Mouse (Mus musculus): ENCODE data around the gene Sox5. TPM values are rescaled to one million over a fixed set of nuclear protein-coding genes. Genes with fewer than 3 reads are reported as not detected.

Gene Sox5
- total RNA-seq, 2 experiments from 2014 or later = 3.8 to 9.1 TPM

DNA sequence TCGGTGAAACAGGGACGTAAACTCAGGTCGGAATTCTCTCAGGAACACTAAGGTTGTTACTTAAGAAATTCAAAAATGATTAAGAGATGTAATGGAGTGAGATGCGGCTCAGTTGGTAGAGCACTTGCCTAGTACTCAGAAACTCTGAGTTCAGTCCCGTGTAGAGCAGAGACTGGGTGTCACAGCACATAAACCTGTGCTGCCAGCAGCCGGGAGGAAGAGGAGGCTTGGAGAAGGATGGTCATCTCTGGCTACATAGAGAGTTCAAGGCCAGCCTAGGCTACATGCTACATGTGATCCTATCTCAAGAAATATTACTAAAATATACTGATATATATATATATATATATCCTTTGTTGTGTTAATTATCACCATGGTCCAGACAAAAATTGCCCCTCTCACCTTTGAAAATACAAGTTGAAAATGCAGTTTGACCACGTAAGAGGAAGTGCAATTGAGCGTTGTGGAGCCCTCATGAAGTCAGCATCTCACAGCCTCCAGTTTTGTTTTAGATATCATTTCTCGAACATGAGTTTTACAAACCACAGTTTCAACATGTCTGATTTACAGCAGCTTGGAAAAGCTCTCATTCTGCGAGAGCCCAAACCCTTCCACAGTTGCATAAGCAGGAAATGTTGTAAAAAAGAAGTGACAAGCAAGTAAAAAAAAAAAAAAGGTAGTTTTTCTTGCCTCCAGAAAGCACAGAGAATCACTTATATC, 50.4 kb downstream of the Sox5 start:
- no peak for ATAC-seq (replicated peaks; ENCODE audit: low FRiP score, low TSS enrichment, poor library complexity, severe bottlenecking)

DNA sequence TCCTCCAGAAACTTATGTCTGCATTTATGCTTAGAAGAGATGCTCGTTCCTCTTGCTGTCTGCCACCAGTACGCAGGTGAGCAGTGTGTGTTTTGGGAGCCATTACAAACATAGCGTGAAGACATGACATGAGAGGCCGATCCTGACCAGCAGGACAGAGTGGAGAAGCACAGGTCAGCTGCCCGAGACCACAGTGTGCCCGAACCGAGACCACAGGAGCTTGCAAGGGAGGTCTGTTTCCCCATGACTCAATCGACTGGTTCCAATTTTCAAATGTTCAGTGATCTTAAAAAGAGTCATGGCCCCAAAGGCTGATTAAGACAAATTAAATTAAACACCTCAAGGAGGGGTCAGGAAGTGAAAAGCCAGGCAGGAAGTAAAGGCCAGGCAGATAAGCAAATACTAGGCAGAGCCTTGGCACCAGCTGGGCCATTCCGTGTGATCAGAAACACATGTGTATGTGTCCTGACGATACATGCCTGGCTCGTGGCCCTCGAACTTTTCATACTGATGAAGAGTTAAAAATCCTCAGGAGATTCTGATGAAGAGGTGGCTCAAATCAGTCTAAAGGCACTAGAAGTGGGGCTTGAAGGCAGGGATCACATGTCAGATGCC, 58.1 kb downstream of the Sox5 start:
- peak; percentile 69 for ATAC-seq (replicated peaks; ENCODE audit: low FRiP score, low TSS enrichment, poor library complexity, severe bottlenecking)

DNA sequence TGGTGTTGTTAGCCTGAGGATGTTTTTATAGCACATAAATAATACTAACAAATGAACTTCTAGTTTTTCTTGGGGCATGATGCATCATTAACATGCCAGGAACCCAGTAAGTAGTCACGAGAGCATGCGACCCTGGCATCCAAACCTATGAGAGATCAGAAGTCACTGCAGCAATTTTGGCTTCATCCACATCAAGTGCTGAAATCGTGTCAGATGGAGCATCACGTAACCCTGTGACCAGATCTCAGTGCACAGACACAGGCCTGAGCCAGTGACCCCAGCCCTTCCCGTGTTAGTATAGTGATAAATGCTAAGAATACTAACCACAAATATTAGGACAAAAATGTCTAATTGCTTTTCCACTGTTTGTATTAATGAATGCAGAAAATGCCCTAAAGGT, 58.8 kb downstream of the Sox5 start:
- no peak for ATAC-seq (replicated peaks; ENCODE audit: low FRiP score, low TSS enrichment, poor library complexity, severe bottlenecking)

DNA sequence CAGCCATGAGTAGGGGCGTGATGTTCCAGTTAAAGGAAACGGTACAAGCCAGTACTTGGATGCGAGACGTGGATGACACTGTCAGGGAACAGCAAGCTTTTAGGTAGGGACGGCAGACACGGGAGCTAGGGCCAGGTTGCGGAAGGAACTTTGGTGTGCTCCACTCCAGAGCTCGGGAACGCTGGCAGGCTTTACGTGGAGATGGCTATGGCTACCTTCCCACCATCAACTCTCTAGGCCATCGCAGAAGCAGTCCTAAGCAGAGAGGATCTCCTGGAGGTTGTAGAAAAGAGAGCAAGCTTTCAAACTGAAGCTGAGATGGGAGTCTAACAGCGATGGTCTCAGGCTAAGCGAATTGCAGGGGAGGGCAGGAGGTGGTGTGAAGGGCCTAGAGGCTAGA, 60.9 kb downstream of the Sox5 start:
- no peak for ATAC-seq (replicated peaks; ENCODE audit: low FRiP score, low TSS enrichment, poor library complexity, severe bottlenecking)

DNA sequence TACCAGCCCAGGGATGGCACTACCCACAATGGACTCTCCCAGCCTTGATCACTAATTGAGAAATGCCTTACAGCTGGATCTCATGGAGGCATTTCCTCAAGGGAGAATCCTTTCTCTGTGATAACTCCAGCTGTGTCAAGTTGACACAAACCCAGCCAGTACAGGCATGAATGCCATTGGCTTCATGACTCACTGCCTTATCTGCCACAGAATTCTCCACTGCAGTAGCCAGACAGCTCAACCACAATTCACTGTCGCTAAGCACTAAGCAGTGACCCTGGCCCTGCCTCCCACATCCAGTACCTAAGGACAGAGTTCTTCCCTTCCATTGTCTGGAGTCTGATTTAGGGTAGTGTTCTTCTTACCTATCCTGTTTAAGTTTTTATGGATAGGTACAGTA, 65.4 kb downstream of the Sox5 start:
- peak; percentile 78 for ATAC-seq (replicated peaks; ENCODE audit: low FRiP score, low TSS enrichment, poor library complexity, severe bottlenecking)

DNA sequence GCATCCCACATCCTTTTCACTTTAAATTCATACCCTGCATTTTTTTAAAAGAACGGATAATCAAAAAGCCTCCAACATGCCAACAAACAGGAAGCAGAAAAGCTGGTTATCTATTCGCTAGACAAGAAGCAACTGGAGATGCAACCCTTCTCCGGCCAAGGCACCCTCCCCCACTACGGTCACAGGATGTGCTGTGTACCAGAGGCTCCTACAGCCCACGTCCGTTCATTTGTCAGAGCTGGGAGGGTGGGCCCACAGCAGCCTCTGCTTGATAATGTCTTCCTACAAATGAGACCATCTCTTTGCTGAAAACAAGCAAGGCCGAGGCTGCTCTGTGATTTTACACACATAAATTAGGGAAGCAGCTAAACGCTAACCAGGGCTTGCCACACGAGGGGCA, 69.9 kb downstream of the Sox5 start:
- ATAC-seq (replicated peaks; ENCODE audit: low FRiP score, low TSS enrichment, poor library complexity, severe bottlenecking) = peak; percentile 62

DNA sequence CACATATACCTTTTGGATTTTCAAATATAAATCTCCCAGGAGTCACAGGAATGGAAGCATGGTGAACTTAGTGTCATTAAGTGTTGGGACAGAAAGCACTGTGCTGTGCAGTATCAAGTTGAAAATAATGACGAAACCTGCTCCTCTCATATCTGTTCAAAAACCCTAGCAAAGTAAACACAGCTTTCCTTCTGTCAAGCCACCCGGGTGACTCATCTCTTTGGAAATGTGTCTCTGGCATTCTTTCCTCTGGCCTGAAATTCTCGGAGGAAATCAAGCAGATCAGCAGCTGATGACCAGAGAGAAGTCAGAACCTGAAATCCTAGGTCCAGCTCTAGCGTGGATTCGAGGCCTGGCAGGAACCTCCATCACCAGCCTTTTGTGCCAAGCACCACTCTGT, 71.0 kb downstream of the Sox5 start:
- no peak for ATAC-seq (replicated peaks; ENCODE audit: low FRiP score, low TSS enrichment, poor library complexity, severe bottlenecking)

DNA sequence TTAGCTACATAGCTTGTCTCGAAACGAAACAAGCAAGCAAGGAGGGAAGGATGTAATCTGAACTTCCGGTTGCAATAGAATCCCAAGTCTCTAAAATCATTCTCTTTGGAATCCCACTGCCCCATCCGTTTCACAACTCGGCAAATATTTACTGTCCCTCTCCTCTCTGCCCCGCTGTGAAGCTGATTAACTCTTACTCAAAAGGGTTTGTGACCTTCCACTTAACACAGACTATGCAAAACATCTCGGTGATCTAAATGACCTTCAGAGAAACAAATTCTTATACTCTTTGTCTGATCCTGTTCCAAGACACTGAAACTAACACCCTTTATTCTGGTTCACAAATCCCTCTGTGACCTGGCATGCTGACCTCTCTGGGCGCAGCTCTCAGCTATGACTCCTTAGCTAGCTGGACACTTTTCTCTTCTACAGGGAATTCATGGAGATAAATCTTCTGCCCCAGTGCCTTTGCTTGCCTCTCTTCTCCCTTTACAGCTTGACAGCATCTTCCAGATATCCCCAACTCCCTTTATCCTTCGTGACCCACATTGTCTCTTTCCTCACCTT, 72.1 kb downstream of the Sox5 start:
- ATAC-seq (replicated peaks; ENCODE audit: low FRiP score, low TSS enrichment, poor library complexity, severe bottlenecking) = no peak

DNA sequence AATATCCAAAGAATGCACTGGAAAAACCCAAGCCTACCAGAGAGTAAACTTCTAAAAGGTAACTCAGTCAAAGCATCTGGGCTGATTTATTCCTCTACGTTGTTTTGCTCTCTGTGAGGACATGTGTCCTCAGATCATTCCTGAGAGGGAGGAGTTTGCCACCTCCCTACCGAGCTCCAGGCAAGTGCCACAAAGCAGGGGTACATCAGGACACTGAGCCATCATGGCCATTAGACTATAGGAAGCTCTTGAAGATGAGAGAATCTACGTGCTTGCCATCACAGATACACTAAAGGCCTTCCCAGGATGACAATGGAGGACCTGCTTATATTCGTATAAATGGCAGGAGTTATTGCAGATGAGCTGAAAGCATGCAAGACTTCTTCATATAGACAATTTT, 73.4 kb downstream of the Sox5 start:
- no peak for ATAC-seq (replicated peaks; ENCODE audit: low FRiP score, low TSS enrichment, poor library complexity, severe bottlenecking)

DNA sequence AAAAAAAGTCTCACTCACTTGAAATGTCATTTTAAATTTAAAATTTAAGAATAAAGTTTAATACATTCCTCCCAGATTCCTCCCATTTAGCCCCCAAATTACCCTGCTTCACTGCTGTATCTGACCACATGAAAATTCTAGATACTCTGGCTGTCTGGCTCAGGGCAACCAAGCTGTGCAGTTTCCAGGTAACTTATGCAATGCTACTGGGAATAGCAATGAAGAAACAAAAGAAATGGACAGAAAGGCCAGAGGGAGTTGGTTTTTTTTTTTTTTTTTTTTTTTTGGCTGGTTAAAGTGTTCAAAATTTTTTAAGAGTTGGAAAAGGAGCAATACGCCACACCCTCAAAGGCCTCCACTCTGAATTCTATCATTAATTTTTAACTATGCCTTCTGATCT, 73.8 kb downstream of the Sox5 start:
- no peak for ATAC-seq (replicated peaks; ENCODE audit: low FRiP score, low TSS enrichment, poor library complexity, severe bottlenecking)

DNA sequence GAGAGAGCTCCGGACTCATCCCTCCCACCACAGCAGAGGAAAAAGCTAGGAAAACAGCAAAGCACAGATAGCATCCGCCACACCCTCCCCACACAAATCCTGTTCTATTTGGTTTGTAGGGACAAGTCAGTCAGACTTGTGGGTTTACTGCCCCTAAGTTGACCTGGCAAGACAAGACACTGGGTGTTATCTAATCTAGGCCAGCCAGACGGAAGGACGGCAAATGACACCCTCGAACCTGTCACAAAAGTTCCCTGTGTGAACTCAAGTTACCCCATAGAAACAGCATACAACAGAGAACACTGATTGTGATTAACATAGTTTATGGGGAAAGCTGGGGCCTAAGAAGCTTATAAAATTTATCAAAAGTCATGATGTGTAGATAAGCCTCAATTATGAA, 76.8 kb downstream of the Sox5 start:
- ATAC-seq (replicated peaks; ENCODE audit: low FRiP score, low TSS enrichment, poor library complexity, severe bottlenecking) = peak; percentile 84

DNA sequence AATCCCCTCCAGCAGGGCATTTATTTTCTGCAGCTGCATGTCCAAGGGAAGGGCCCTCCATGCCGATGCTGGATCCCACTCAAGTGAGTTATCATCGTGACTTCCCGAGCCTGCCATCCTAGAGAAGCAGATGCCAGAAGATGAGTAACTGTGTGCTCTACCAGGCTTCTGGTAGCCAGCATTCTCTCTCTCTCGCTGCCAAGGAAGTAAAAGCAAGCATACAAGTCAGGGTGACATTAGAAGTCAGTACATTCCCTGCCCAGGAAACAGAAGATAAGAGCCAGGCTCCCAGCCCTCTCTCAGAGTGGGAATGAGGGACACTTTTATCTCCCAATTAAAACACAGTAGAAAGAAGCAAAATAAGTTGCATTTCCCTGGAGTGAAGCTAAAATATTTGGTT, 86.1 kb downstream of the Sox5 start:
- ATAC-seq (replicated peaks; ENCODE audit: low FRiP score, low TSS enrichment, poor library complexity, severe bottlenecking) = no peak

DNA sequence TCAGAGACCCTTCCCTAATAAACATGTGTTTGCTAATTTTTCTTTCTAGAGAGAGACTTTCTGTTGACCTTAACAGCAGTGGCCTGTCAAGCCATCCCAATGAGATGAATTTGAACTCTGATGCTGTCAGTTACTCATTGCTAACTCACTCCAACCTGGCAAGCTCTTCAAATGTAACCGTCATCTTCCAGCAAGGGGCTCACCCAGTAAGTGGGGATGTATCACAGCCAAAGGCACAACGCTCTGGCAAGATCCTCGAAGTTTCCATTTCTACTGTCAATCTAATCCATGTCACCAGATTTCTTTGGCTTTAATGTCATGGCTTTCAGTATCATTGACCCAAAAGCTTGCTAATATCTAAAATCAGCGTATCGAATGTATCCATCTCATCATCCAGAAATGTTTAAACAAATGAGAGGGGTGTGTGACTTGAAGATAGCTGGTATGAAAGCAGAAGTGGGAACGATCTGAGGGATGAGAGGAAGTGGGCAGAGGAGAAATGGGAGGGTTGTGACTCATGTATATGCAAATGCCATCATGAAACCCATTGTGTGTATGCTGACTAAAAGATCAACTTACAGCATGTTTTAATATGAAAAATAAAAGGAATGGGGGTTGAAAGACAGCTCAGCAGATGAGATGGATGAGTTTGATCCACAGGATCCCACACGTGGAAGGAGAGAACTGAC, 88.4 kb downstream of the Sox5 start:
- ATAC-seq (replicated peaks; ENCODE audit: low FRiP score, low TSS enrichment, poor library complexity, severe bottlenecking) = no peak

DNA sequence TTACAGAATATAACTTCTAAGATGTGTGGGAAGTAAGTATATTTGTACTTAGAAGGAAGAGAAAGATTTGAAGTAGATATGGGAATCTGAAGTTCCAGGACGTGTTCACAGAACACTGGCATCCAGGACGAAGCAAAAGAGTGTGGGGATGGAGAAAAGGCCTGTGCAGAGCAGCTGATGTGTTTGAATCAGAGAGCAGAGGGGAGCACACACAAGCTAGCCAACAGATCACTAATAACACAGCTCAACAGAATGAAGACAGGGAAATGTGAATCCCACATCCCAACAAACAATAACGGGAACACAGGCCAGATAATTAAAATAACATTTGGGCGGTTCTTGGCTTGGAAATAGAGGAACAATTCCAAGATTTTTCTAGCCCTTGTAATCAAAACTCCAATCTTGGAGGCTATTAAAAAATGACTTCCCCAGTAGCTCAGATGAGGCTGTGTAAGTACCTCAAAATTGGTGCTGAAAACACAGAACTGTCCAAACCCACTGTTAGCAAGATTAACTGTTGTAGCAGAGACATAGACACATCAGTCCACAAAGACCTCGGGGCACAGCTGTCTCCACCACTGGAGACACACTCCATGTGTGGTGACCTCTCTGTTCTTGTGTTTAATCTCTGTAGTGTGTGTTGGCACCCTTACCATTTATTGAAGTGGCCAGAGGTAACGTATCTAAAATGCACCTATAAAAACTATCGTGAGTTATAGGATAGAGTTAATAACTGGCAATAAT, 90.3 kb downstream of the Sox5 start:
- ATAC-seq (replicated peaks; ENCODE audit: low FRiP score, low TSS enrichment, poor library complexity, severe bottlenecking) = no peak

DNA sequence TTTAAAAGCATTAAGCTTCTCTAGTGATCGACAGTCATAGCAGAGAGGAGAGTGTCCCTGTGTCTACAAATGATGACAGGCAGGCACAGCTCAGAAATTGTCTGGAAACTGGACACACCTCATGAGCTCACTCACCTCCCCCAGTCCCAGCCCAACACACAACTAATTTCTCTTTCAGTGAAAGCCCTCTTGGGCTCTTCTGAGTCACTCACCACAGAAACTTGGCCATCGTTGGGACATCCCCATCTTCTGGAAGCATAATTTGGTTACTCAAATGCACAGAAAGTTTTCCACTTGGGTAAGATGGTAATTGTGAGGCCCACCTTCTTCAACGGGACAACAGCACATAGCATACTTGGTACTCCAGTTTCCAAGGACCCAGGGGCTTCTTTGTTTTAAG, 92.7 kb downstream of the Sox5 start:
- ATAC-seq (replicated peaks; ENCODE audit: low FRiP score, low TSS enrichment, poor library complexity, severe bottlenecking) = no peak

DNA sequence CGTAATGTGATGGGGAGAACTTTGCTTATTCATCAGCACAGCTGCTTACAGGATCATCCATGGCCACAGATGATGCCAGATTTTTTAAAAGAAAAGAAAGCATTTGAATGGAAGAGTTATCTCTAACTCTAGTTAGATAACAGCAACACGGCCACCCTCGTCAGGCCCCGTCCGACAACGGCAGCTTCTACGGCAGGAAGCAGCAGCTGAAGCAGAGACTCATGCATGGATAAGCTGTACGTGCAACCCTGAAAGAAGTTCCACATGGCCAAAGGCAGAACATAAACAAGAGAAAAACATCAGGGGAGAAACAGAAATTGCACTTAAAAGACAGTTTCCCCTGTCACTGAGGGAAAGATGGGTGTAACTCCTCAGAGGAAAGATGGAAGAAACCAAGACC, 94.1 kb downstream of the Sox5 start:
- peak; percentile 44; the same call in 1 of the 2 replicates for ATAC-seq (replicated peaks; ENCODE audit: low FRiP score, low TSS enrichment, poor library complexity, severe bottlenecking)

DNA sequence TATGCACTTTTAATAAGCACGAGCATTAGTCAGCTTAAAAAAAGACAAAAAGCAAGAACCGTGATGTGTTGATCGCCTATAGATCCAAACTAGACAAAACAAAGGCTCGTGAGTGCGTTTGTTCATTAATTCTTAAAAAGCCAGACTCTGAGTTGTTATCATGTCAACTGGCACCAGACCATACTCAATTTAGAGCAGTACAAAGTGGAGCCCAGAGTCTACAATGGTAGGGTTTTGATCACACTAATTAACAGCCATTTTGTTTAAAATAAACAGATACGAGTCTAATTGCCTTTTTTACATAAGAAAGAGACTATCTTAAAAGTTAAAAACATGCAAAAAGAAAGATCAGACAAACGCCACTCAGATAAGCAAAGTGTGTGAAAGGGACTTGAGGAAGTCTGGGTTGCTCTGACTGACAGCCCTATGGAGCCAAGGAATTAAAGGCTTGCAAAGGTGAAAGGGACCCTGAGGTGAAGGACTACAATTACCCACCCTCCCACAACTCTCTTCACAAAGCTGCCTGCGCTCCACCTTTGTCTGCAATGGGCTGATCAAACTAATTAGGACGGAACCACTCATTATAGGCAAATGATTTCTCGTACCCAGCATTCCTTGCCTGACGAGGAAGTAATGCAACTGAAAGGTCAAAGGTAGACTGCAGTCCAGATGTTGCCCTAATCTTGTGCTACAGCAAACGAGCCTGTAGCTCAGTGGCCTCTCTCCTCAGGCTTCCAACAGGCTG, 100.6 kb downstream of the Sox5 start:
- ATAC-seq (replicated peaks; ENCODE audit: low FRiP score, low TSS enrichment, poor library complexity, severe bottlenecking) = no peak

DNA sequence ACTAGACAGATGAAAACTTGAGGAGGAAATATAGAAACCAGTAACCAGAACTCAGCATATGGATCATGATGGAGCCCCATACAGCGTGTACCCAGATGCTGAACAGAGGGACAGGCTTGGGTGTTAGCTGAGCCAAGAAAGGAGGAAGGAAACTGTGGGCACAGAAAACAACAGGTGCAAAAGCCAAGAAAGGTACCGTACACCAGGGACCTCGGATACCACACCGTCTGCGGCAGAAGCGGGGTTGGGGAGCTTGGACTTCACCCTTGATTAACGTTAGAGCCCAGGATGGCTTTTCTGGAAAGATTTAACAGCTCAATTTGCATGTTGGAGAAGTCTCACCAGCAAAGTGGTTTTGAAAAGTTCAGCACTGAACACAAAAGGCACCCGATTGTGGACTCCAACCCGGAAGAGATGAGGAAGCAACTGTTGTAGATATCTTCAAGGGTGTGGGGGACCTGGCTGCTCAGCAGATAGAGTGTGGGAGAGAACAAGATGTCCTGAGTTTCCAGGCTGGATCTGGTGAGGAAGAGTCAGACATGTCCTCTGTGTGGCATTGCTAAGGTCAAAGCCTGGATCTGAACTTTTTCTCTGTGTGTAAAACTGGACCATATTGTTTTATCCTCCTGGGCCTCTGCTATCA, 104.2 kb downstream of the Sox5 start:
- peak; percentile 70 for ATAC-seq (replicated peaks; ENCODE audit: low FRiP score, low TSS enrichment, poor library complexity, severe bottlenecking)

DNA sequence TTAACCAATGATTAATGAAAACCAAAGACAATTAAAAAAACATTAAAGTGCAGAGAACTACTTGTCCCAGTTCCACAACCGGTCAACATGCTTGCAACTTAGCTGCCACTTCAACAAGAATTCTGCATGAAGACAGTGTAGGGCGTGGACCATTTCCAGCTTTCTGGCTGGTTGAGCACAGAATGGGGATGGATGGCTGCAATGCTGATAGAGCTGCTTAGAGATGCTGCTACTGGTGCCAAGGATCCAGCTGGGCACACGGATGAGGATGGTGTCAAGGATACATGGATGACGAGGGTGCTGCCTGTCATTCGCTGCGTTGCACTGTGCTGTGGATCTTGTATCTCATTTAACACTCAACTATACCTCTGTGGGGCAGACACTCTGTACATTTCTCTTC, 106.7 kb downstream of the Sox5 start:
- no peak for ATAC-seq (replicated peaks; ENCODE audit: low FRiP score, low TSS enrichment, poor library complexity, severe bottlenecking)
